Mouse (Mus musculus) hindbrain, embryonic 15.5 days (tissue): ENCODE measurements around the gene Fbxo21. TPM values are rescaled to one million over a fixed set of nuclear protein-coding genes. Genes with fewer than 3 reads are reported as not detected.

Source experiments
- ATAC-seq: fragments of 200-750 bp; cut with Nextera tagmentation; 2 replicates; pipeline ENCODE4 v1.8.0; 2017; ENCODE audit warnings: low read depth, moderate number of reproducible peaks, moderate TSS enrichment; ENCODE audit not compliant: low FRiP score
- H3K27ac ChIP-seq: fragments of 300-500 bp; sonication (generic); replicated peaks from 2 replicates; pipeline ENCODE4 v1.5.1; 2015; ENCODE audit warnings: mild to moderate bottlenecking, inconsistent platforms
- H3K27me3 ChIP-seq: fragments of 300-500 bp; sonication (generic); 2 replicates; pipeline ENCODE4 v1.6.1; 2015; ENCODE audit warnings: control low read depth, inconsistent platforms
- H3K36me3 ChIP-seq: fragments of 300-500 bp; sonication (generic); 2 replicates; pipeline ENCODE4 v1.6.1; 2015; ENCODE audit warnings: control low read depth, inconsistent platforms
- H3K4me1 ChIP-seq: fragments of 300-500 bp; sonication (generic); replicated peaks from 2 replicates; pipeline ENCODE4 v1.6.1; 2015; ENCODE audit warnings: control low read depth, inconsistent platforms
- H3K4me2 ChIP-seq: fragments of 300-500 bp; sonication (generic); 2 replicates; pipeline ENCODE4 v1.6.1; 2015; ENCODE audit warnings: moderate library complexity, mild to moderate bottlenecking, inconsistent platforms
- H3K4me3 ChIP-seq: fragments of 300-500 bp; sonication (generic); 2 replicates; pipeline ENCODE4 v1.5.1; 2015; ENCODE audit warnings: mild to moderate bottlenecking, inconsistent platforms
- H3K9ac ChIP-seq: fragments of 300-500 bp; sonication (generic); 2 replicates; pipeline ENCODE4 v1.6.1; 2015; ENCODE audit warnings: inconsistent platforms
- H3K9me3 ChIP-seq: fragments of 300-500 bp; sonication (generic); 2 replicates; pipeline ENCODE4 v1.6.1; 2016; ENCODE audit warnings: control low read depth, inconsistent platforms
- WGBS: fragments of 180-500 bp; shearing (Covaris S2); methylation state at CpG from one replicate; pipeline ENCODE4 v1.1.7; 2015; 5-methylcytosine and 5-hydroxymethylcytosine counted together
- polyA plus RNA-seq: library from polyadenylated mRNA; unstranded; fragments of >200 nt; fragmentation: Nextera tagmentation; extraction: Ambion mirVana; gene quantifications from 2 replicates; pipeline ENCODE4 v1.2.1, GENCODE M21; 2015

Fbxo21 gene
- polyA plus RNA-seq, 1 experiment from 2014 or later: 159 TPM

- H3K4me3 ChIP-seq: no peak overlapping the region
- 39% methylated on average over 25 of the region's 25 CpGs for WGBS
- no peaks in the 10 kb centered on the region for H3K9me3 ChIP-seq
- no peaks in the 10 kb centered on the region for H3K27me3 ChIP-seq
- ATAC-seq: peak; percentile 42; the same call in 1 of the 2 replicates
- H3K4me1 ChIP-seq: peaks cover 20% of the 10 kb centered on the region
- no peak overlapping the region for H3K27ac ChIP-seq
- H3K9ac ChIP-seq: no peak overlapping the region
- H3K36me3 ChIP-seq: no peaks in the 10 kb centered on the region
- H3K4me2 ChIP-seq: peak overlapping the region; percentile 17
Measured at GRCm38 (mm10) chr5:118036888-118037797, 60.6 kb downstream of the Fbxo21 start.

- 0 out of 2 replicates have a peak overlapping the region, but pooled peaks have one; percentile 25 for H3K27ac ChIP-seq
- no peaks in the 10 kb centered on the region for H3K36me3 ChIP-seq
- peaks cover 20% of the 10 kb centered on the region for H3K4me1 ChIP-seq
- H3K27me3 ChIP-seq: no peaks in the 10 kb centered on the region
- ATAC-seq: peak; percentile 60
- no peaks in the 10 kb centered on the region for H3K9me3 ChIP-seq
- no peak overlapping the region for H3K9ac ChIP-seq
- no peak overlapping the region for H3K4me3 ChIP-seq
- peak overlapping the region; percentile 17; the same call in 1 of the 2 replicates for H3K4me2 ChIP-seq
- WGBS: 9% methylated on average over 10 of the region's 10 CpGs
Measured at GRCm38 (mm10) chr5:118037798-118038484, 61.4 kb downstream of the Fbxo21 start.

- no peaks in the 10 kb centered on the region for H3K36me3 ChIP-seq
- H3K9ac ChIP-seq: no peak overlapping the region
- no peak overlapping the region for H3K4me3 ChIP-seq
- ATAC-seq: no peak
- no peaks in the 10 kb centered on the region for H3K9me3 ChIP-seq
- peaks cover 20% of the 10 kb centered on the region for H3K4me1 ChIP-seq
- no peak overlapping the region for H3K27ac ChIP-seq
- WGBS: 17% methylated on average over 12 of the region's 12 CpGs
- no peak overlapping the region for H3K4me2 ChIP-seq
- H3K27me3 ChIP-seq: no peaks in the 10 kb centered on the region
Measured at GRCm38 (mm10) chr5:118039241-118039668, 62.7 kb downstream of the Fbxo21 start.

GRCm38 (mm10) chr5:118042599-118042998 lies 66.1 kb downstream of the Fbxo21 start:
- Histone ChIP-seq H3K4me2 (no peak overlapping the region), H3K4me3 (no peak overlapping the region), H3K27me3 (no peaks in the 10 kb centered on the region), H3K36me3 (no peaks in the 10 kb centered on the region), H3K4me1 (peaks cover 13% of the 10 kb centered on the region), H3K9ac (no peak overlapping the region), H3K27ac (no peak overlapping the region), H3K9me3 (no peaks in the 10 kb centered on the region)
- 78% methylated on average over 6 of the region's 6 CpGs for WGBS
- ATAC-seq: no peak

GRCm38 (mm10) chr5:118043761-118044160 lies 67.2 kb downstream of the Fbxo21 start:
- H3K4me2 ChIP-seq: no peak overlapping the region
- peaks cover 7% of the 10 kb centered on the region; the same call in 1 of the 2 replicates for H3K4me1 ChIP-seq
- no peak overlapping the region for H3K9ac ChIP-seq
- H3K27me3 ChIP-seq: no peaks in the 10 kb centered on the region
- H3K36me3 ChIP-seq: no peaks in the 10 kb centered on the region
- no peak overlapping the region for H3K4me3 ChIP-seq
- no peak overlapping the region for H3K27ac ChIP-seq
- WGBS: 81% methylated on average over 4 of the region's 4 CpGs
- no peak for ATAC-seq
- no peaks in the 10 kb centered on the region for H3K9me3 ChIP-seq

GRCm38 (mm10) chr5:118044907-118045306 lies 68.4 kb downstream of the Fbxo21 start:
- no peaks in the 10 kb centered on the region for H3K27me3 ChIP-seq
- ATAC-seq: no peak
- H3K9ac ChIP-seq: no peak overlapping the region
- H3K4me1 ChIP-seq: no peaks in the 10 kb centered on the region
- no peaks in the 10 kb centered on the region for H3K9me3 ChIP-seq
- no peaks in the 10 kb centered on the region for H3K36me3 ChIP-seq
- WGBS: 60% methylated on average over 6 of the region's 6 CpGs
- H3K4me2 ChIP-seq: no peak overlapping the region
- no peak overlapping the region for H3K27ac ChIP-seq
- no peak overlapping the region for H3K4me3 ChIP-seq

GRCm38 (mm10) chr5:118045385-118045784 lies 68.9 kb downstream of the Fbxo21 start:
- no peak for ATAC-seq
- Histone ChIP-seq H3K9me3 (no peaks in the 10 kb centered on the region), H3K9ac (no peak overlapping the region), H3K4me2 (no peak overlapping the region), H3K4me3 (no peak overlapping the region), H3K27me3 (no peaks in the 10 kb centered on the region), H3K27ac (no peak overlapping the region), H3K36me3 (no peaks in the 10 kb centered on the region), H3K4me1 (no peaks in the 10 kb centered on the region)
- WGBS: 96% methylated on average over 9 of the region's 9 CpGs

- Histone ChIP-seq H3K36me3 (no peaks in the 10 kb centered on the region), H3K4me1 (no peaks in the 10 kb centered on the region), H3K9ac (no peak overlapping the region), H3K4me3 (no peak overlapping the region), H3K4me2 (no peak overlapping the region), H3K27ac (no peak overlapping the region), H3K27me3 (no peaks in the 10 kb centered on the region), H3K9me3 (no peaks in the 10 kb centered on the region)
- 90% methylated on average over 14 of the region's 14 CpGs for WGBS
- no peak for ATAC-seq
Measured at GRCm38 (mm10) chr5:118047091-118047757, 70.7 kb downstream of the Fbxo21 start.

- Histone ChIP-seq H3K9me3 (no peaks in the 10 kb centered on the region), H3K9ac (no peak overlapping the region), H3K27ac (no peak overlapping the region), H3K36me3 (no peaks in the 10 kb centered on the region), H3K4me2 (no peak overlapping the region), H3K4me1 (no peaks in the 10 kb centered on the region), H3K27me3 (no peaks in the 10 kb centered on the region), H3K4me3 (no peak overlapping the region)
- 83% methylated on average over 4 of the region's 4 CpGs for WGBS
- no peak for ATAC-seq
Measured at GRCm38 (mm10) chr5:118048412-118048811, 71.9 kb downstream of the Fbxo21 start.

GRCm38 (mm10) chr5:118048928-118049327 lies 72.4 kb downstream of the Fbxo21 start:
- no peak overlapping the region for H3K4me2 ChIP-seq
- no peak overlapping the region for H3K27ac ChIP-seq
- no peak for ATAC-seq
- H3K9ac ChIP-seq: no peak overlapping the region
- H3K9me3 ChIP-seq: no peaks in the 10 kb centered on the region
- no peak overlapping the region for H3K4me3 ChIP-seq
- no peaks in the 10 kb centered on the region for H3K27me3 ChIP-seq
- no peaks in the 10 kb centered on the region for H3K36me3 ChIP-seq
- H3K4me1 ChIP-seq: no peaks in the 10 kb centered on the region
- WGBS: 87% methylated on average over 5 of the region's 5 CpGs

GRCm38 (mm10) chr5:118050743-118051142 lies 74.2 kb downstream of the Fbxo21 start:
- Histone ChIP-seq H3K36me3 (no peaks in the 10 kb centered on the region), H3K4me1 (no peaks in the 10 kb centered on the region), H3K27me3 (no peaks in the 10 kb centered on the region), H3K27ac (no peak overlapping the region), H3K9me3 (no peaks in the 10 kb centered on the region), H3K9ac (no peak overlapping the region), H3K4me2 (no peak overlapping the region), H3K4me3 (no peak overlapping the region)
- ATAC-seq: no peak
- 85% methylated on average over 4 of the region's 4 CpGs for WGBS
